In the genomic region with DNA sequence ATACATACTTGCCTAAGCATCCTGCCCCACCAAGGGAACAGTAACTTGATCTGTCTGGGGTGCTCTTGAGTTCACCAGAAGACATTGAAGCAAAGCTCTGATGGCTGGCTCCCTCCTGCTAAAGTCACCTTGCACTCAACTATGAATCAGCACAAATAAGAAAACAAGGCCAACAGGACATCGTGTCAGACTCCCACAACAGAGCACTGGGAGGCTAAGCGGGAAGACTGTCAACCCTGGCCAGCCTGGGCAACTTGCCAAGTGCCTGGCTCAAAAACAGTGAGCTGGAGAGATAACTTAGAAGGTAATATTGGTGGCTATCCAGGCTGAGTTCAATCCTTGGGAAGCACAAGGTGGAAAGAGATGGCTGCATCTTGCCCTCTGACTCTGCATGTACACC, we compare ENCODE assay signal across 1 mouse cellular context.
TF ChIP-seq lines count a peak whose summit lies in the region.

No protein-coding gene starts in this region.

TF ChIP-seq in MEL, 35 proteins besides CTCF, POLR2A, EP300 and RAD21:
- no peak for TF ChIP-seq MYC (IDR thresholded peaks at IDR 0.05; ENCODE audit: low read depth, low read length)
- TF ChIP-seq USF2 (IDR thresholded peaks at IDR 0.05; ENCODE audit: borderline replicate concordance in 1 of 2, insufficient read depth in 1 of 2, low read depth in 1 of 2, low read length in 2 of 2): no peak
- no peak for TF ChIP-seq ZC3H11A (IDR thresholded peaks at IDR 0.05; ENCODE audit: low read depth, low read length)
- TF ChIP-seq ZMIZ1 (IDR thresholded peaks at IDR 0.05; ENCODE audit: low read depth, low read length): no peak
- no peak for TF ChIP-seq ZNF384 (IDR thresholded peaks at IDR 0.05; ENCODE audit: low read depth, low read length)
- TF ChIP-seq KAT2A (conservative IDR thresholded peaks at IDR 0.05; ENCODE audit: low read depth, low read length): no peak
- no peak for TF ChIP-seq MAX (IDR thresholded peaks at IDR 0.05; ENCODE audit: low read length)
- no peak for TF ChIP-seq TAL1 (IDR thresholded peaks at IDR 0.05; ENCODE audit: low read length)
